Mouse (Mus musculus) G1E (cell line): ENCODE measurements at regions not wholly inside any gene's neighbourhood (a gene's known extent, or its start where the extent isn't known, plus 50 kb on each side); places are given as distances from the start of the nearest gene placed in this dataset.

Source experiments
- CTCF ChIP-seq: IDR thresholded peaks from 2 replicates; pipeline ENCODE4 v1.5.1; 2012; ENCODE audit warnings: low read depth, low read length, inconsistent platforms, mixed read lengths
- GATA1 ChIP-seq: IDR thresholded peaks from 2 replicates; pipeline ENCODE4 v1.6.1; 2012; ENCODE audit warnings: borderline replicate concordance, low read length, inconsistent platforms, mixed read lengths
- GATA2 ChIP-seq: IDR thresholded peaks from 2 replicates; pipeline ENCODE4 v1.6.1; 2012; ENCODE audit warnings: low read depth, low read length, inconsistent platforms, borderline replicate concordance
- TAL1 ChIP-seq: conservative IDR thresholded peaks from 2 replicates; pipeline ENCODE4 v1.6.1; 2012; ENCODE audit warnings: low read depth, low read length, inconsistent platforms, mixed read lengths

- TF ChIP-seq TAL1 (no peak), GATA2 (no peak), CTCF (no peak), GATA1 (no peak)
These were observed 66.9 kb upstream of the Prickle1 start for GRCm38 (mm10) chr15:93662601-93663000.
